Mouse (Mus musculus) gastrocnemius, postnatal 14 days (tissue): Measurements from ENCODE around the gene 2010300C02Rik. TPM values are rescaled to one million over a fixed set of nuclear protein-coding genes. Genes with fewer than 3 reads are reported as not detected.
"Not testable (repeated sequence)": the region's sequence is repeated elsewhere in the genome, so short reads cannot be mapped to it uniquely, and the experiment has no call there.

Experiments used
- DNase-seq: peaks from one replicate; pipeline ENCODE4 v3.0.0; 2021; ENCODE audit warnings: mixed read lengths
- intact Hi-C: fragments of 180-260 bp; cut with DNase I; formaldehyde crosslinking; loops from one replicate; pipeline ENCODE4 v1.15.1; 2025; ENCODE audit warnings: low total_unique reads
- total RNA-seq, 2 experiments: library from RNA; stranded (reverse); gene quantifications; 2 replicates each; pipeline ENCODE4 v1.2.3; 2021

Gene 2010300C02Rik
- total RNA-seq, 2 experiments from 2014 or later: 0.25 to 0.35 TPM

GRCm38 (mm10) chr1:37717415-37718195 lies 2.3 kb downstream of the 2010300C02Rik start:
- intact Hi-C loops: no loop called here
- no peak for DNase-seq

- intact Hi-C loops, DNase-seq: not testable (repeated sequence)
Observed at GRCm38 (mm10) chr1:37712357-37712737, 7.5 kb downstream of the 2010300C02Rik start.

GRCm38 (mm10) chr1:37711596-37712356 lies 8.1 kb downstream of the 2010300C02Rik start:
- DNase-seq: no peak
- intact Hi-C loops: no loop called here

GRCm38 (mm10) chr1:37711082-37711481 lies 8.8 kb downstream of the 2010300C02Rik start:
- DNase-seq: no peak
- intact Hi-C loops: no loop called here

- DNase-seq: no peak
- intact Hi-C loops: no loop called here
Observed at GRCm38 (mm10) chr1:37709736-37710135, 10.1 kb downstream of the 2010300C02Rik start.

- intact Hi-C loops: no loop called here
- DNase-seq: no peak
Observed at GRCm38 (mm10) chr1:37708270-37708955, 11.5 kb downstream of the 2010300C02Rik start.

- intact Hi-C loops: no loop called here
- no peak for DNase-seq
Observed at GRCm38 (mm10) chr1:37702326-37702725, 17.6 kb downstream of the 2010300C02Rik start.

- intact Hi-C loops: no loop called here
Observed at GRCm38 (mm10) chr1:37698852-37699439, 20.9 kb downstream of the 2010300C02Rik start.

GRCm38 (mm10) chr1:37698186-37698839 lies 21.6 kb downstream of the 2010300C02Rik start:
- no peak for DNase-seq

More at GRCm38 (mm10) chr1:37698852-37699439, 20.9 kb downstream of the 2010300C02Rik start:
- DNase-seq: no peak

GRCm38 (mm10) chr1:37696918-37697317 lies 23.0 kb downstream of the 2010300C02Rik start:
- DNase-seq: no peak
- intact Hi-C loops: no loop called here

More at GRCm38 (mm10) chr1:37698186-37698839, 21.6 kb downstream of the 2010300C02Rik start:
- intact Hi-C loops: no loop called here

GRCm38 (mm10) chr1:37695732-37696131 lies 24.2 kb downstream of the 2010300C02Rik start:
- DNase-seq: no peak
- intact Hi-C loops: no loop called here

- intact Hi-C loops: no loop called here
- no peak for DNase-seq
Observed at GRCm38 (mm10) chr1:37694417-37694816, 25.5 kb downstream of the 2010300C02Rik start.

GRCm38 (mm10) chr1:37691179-37691578 lies 28.7 kb downstream of the 2010300C02Rik start:
- intact Hi-C loops: no loop called here
- no peak for DNase-seq

GRCm38 (mm10) chr1:37690665-37691064 lies 29.2 kb downstream of the 2010300C02Rik start:
- intact Hi-C loops: no loop called here
- DNase-seq: no peak

- DNase-seq: no peak
- intact Hi-C loops: no loop called here
Observed at GRCm38 (mm10) chr1:37689730-37690129, 30.2 kb downstream of the 2010300C02Rik start.

- intact Hi-C loops: no loop called here
- no peak for DNase-seq
Observed at GRCm38 (mm10) chr1:37688351-37688750, 31.5 kb downstream of the 2010300C02Rik start.

GRCm38 (mm10) chr1:37687515-37687914 lies 32.4 kb downstream of the 2010300C02Rik start:
- intact Hi-C loops: no loop called here
- DNase-seq: no peak

GRCm38 (mm10) chr1:37686953-37687441 lies 32.9 kb downstream of the 2010300C02Rik start:
- no peak for DNase-seq
- intact Hi-C loops: no loop called here
